Mouse (Mus musculus): ENCODE measurements at regions not wholly inside any gene's neighbourhood (a gene's known extent, or its start where the extent isn't known, plus 50 kb on each side); places are given as distances from the start of the nearest gene placed in this dataset.

DNA sequence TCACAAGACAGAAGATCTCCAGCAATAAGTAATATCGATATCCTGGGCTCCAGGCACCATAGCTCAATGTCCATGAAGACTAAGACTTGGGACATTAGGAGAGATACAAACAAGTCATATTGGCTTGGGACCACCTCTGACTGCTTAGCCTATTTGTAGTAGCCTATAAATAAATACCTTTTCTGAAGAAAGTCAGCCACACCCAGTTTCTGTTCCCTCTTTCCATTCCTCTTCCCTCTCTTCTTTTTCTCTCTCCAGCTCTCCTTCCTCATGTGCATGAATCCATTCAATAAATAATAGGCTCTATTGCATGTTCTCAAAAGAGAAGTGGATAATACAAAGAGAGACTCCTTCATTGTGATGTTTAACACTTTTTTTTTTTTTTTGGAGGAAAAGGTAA, 364.8 kb upstream of the Dynlrb2 start:
- TF ChIP-seq CTCF (IDR thresholded peaks at IDR 0.05; ENCODE audit: insufficient read depth, low read length) (no peak), POLR2A (IDR thresholded peaks at IDR 0.05; ENCODE audit: borderline replicate concordance, extremely low read depth, low read depth, low read length) (no peak)
